7 mouse cellular contexts compared by ENCODE assay signal in the genomic region with DNA sequence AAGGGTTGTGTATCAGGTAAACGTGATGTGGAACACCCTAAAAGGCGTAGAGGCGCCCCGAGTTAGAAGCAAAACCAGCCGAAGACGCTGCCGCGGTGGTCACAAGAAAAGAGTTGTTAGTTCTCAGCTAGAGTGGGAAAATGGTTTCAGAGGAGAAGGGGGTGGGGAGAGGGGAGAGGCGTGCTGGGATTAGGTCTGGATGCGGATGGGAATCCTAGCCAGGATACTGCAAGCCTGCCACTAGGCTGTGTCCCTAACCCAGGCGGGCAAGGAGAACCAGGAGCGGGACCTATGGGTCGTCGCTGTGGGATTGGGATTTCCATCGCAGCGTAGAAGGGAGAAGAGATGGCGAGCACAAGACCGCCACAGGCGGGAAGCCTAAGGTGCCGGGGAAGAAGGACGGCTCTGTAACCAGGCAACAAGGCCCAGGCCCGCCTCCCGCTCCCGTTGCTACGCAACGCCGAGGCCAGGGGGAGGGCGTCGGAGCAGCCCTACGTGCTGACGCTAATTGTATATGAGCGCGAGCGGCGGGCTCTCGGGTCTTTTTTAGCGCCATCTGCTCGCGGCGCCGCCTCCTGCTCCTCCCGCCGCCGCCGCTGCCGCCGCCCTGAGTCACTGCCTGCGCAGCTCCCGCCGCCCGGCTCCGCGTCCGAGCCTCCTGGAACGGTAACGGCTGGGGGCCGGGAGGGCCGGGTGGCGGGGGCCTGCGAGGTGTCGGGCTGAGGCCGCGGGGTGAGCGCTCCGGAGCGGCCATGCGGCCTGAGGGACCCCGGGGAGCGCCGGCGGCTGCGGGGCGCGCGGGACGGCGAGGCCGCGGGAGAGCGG. TPM values are rescaled to one million over a fixed set of nuclear protein-coding genes. Genes with fewer than 3 reads are reported as not detected.
DNase-seq lines count a peak whose midpoint lies in the region; ATAC-seq lines count a peak whose summit lies in the region.

A gene (plus strand): TSS at position 538 of the 825 bp plus-strand sequence.

- peaks cover 4% of the 10 kb centered on the region; the same call in 1 of the 2 replicates for H3K27me3 ChIP-seq in intestine, embryonic 16.5 days (replicated peaks; ENCODE audit: control insufficient read depth, insufficient read depth, low read length)
- H3K27me3 ChIP-seq in midbrain, embryonic 11.5 days (ENCODE audit: control insufficient read depth, insufficient read depth, low read length): no peaks in the 10 kb centered on the region

- peak; percentile 100 for ATAC-seq in intestine, embryonic 16.5 days
- ATAC-seq in midbrain, embryonic 11.5 days (ENCODE audit: low FRiP score): peak; percentile 99

- H3K9me3 ChIP-seq in intestine, embryonic 16.5 days (ENCODE audit: control insufficient read depth, low read length): no peaks in the 10 kb centered on the region
- H3K9me3 ChIP-seq in midbrain, embryonic 11.5 days (ENCODE audit: control insufficient read depth, low read length): no peaks in the 10 kb centered on the region

- peak within 1 kb of the TSS; percentile 81 for H3K27ac ChIP-seq in intestine, embryonic 16.5 days (ENCODE audit: low read length)
- H3K27ac ChIP-seq in midbrain, embryonic 11.5 days (ENCODE audit: low read depth, low read length): peak within 1 kb of the TSS; percentile 94

- peaks cover 17% of the 10 kb centered on the region for H3K4me1 ChIP-seq in intestine, embryonic 16.5 days (ENCODE audit: control insufficient read depth, insufficient read depth, low read length)
- H3K4me1 ChIP-seq in midbrain, embryonic 11.5 days (ENCODE audit: control insufficient read depth, insufficient read depth, low read length): peaks cover 26% of the 10 kb centered on the region

- H3K4me3 ChIP-seq in intestine, embryonic 16.5 days (ENCODE audit: low read length): peak within 1 kb of the TSS; percentile 95
- peak within 1 kb of the TSS; percentile 94 for H3K4me3 ChIP-seq in midbrain, embryonic 11.5 days (ENCODE audit: low read depth, low read length)

- H3K4me2 ChIP-seq in intestine, embryonic 16.5 days (ENCODE audit: low read depth, low read length): peak within 1 kb of the TSS; percentile 77
- H3K4me2 ChIP-seq in midbrain, embryonic 11.5 days: peak within 1 kb of the TSS; percentile 56

- under 1% methylated on average over 77 of the region's 80 CpGs for WGBS in intestine, embryonic 16.5 days
- under 1% methylated on average over 73 of the region's 80 CpGs for WGBS in midbrain, embryonic 11.5 days

- peak; percentile 97 for DNase-seq in adrenal gland, adult 8-10 months
- DNase-seq in embryo, embryonic 9.5 days (ENCODE audit: extremely low spot score): peak; percentile 99
- DNase-seq in gastrocnemius, postnatal 4 days (ENCODE audit: low spot score in 2 of 2): peak; percentile 91 to 94
- DNase-seq in left cerebral cortex, postnatal 36 days (ENCODE audit: low spot score in 2 of 2): peak; percentile 97
- DNase-seq in midbrain, embryonic 11.5 days (ENCODE audit: low spot score, missing footprints): peak; percentile 100
- DNase-seq in skeletal muscle tissue, adult 2 months (ENCODE audit: low read depth, low spot score): peak; percentile 96

- intact Hi-C loops in left cerebral cortex, postnatal 36 days (cut with DNase I): loop anchor here (1.0 to 5.0 kb wide), 3 partner anchors 51 to 174 kb away; no protein-coding TSS in a partner anchor

- H3K36me3 ChIP-seq in intestine, embryonic 16.5 days (ENCODE audit: control insufficient read depth, insufficient read depth, low read length): no peaks in the 10 kb centered on the region
- no peaks in the 10 kb centered on the region for H3K36me3 ChIP-seq in midbrain, embryonic 11.5 days (ENCODE audit: control insufficient read depth, insufficient read depth, low read length)

- H3K9ac ChIP-seq in intestine, embryonic 16.5 days (ENCODE audit: low read depth, low read length): peak within 1 kb of the TSS; percentile 95
- H3K9ac ChIP-seq in midbrain, embryonic 11.5 days (ENCODE audit: low read length): peak within 1 kb of the TSS; percentile 99

RNA-seq across cellular contexts. Expression of the gene that starts here (rescaled TPM):
- total RNA-seq in adrenal gland, adult 8-10 months (2022): 100 to 1,000 TPM; 120 to 143 (median 133) TPM
- total RNA-seq in gastrocnemius, postnatal 4 days (2021): 100 to 1,000 TPM; 124 to 133 TPM
- polyA plus RNA-seq in intestine, embryonic 16.5 days (2015; fragmentation: Nextera tagmentation; extraction: Ambion mirVana): 118 and 140 TPM in 2 replicates
- total RNA-seq in left cerebral cortex, postnatal 36 days (2021): 100 to 1,000 TPM; 210 to 235 TPM
- polyA plus RNA-seq in midbrain, embryonic 11.5 days (2014; fragmentation: Nextera tagmentation; extraction: Ambion mirVana): 447 and 449 TPM in 2 replicates

Comparison
In these comparisons a context has a peak if more than half of its experiments do, and no peak if none do; other contexts are left out.
1. Peak in every context shown above with its lines: DNase-seq, ATAC-seq, H3K4me3 ChIP-seq and H3K27ac ChIP-seq.